Mouse (Mus musculus): ENCODE data around the gene Gpr171. TPM values are rescaled to one million over a fixed set of nuclear protein-coding genes. Genes with fewer than 3 reads are reported as not detected.
"Not testable (repeated sequence)": the region's sequence is repeated elsewhere in the genome, so short reads cannot be mapped to it uniquely, and the experiment has no call there.

The Gpr171 gene
- 0.92 and 1.3 TPM in 2 replicates for polyA plus RNA-seq (2015; fragmentation: Nextera tagmentation; extraction: Ambion mirVana)

- Histone ChIP-seq H3K4me2 (no peak within 1 kb of the TSS), H3K9ac (no peak within 1 kb of the TSS), H3K4me1 (no peaks in the 10 kb centered on the region), H3K4me3 (no peak within 1 kb of the TSS), H3K9me3 (no peaks in the 10 kb centered on the region), H3K36me3 (no peaks in the 10 kb centered on the region), H3K27me3 (no peaks in the 10 kb centered on the region), H3K27ac (no peak within 1 kb of the TSS)
- WGBS: 71% methylated on average over 6 of the region's 6 CpGs
- ATAC-seq (ENCODE audit: borderline replicate concordance, extremely low read depth, low FRiP score, low TSS enrichment): no peak
These were observed at the start of gene Gpr171 for GRCm38 (mm10) chr3:59101218-59101986. TSS of gene Gpr171 (minus strand) at chr3:59101821.

- Histone ChIP-seq H3K27me3 (no peaks in the 10 kb centered on the region), H3K27ac (no peak overlapping the region), H3K4me3 (no peak overlapping the region), H3K9me3 (no peaks in the 10 kb centered on the region), H3K9ac (no peak overlapping the region), H3K4me2 (no peak overlapping the region), H3K4me1 (no peaks in the 10 kb centered on the region), H3K36me3 (no peaks in the 10 kb centered on the region)
- 96% methylated on average over 2 of the region's 2 CpGs for WGBS
- ATAC-seq (ENCODE audit: borderline replicate concordance, extremely low read depth, low FRiP score, low TSS enrichment): no peak
These were observed 49.0 kb upstream of the Gpr171 start for GRCm38 (mm10) chr3:59150624-59151023.

- Histone ChIP-seq H3K27ac (no peak overlapping the region), H3K4me2 (no peak overlapping the region), H3K4me3 (no peak overlapping the region), H3K9me3 (no peaks in the 10 kb centered on the region), H3K36me3 (no peaks in the 10 kb centered on the region), H3K9ac (no peak overlapping the region), H3K4me1 (no peaks in the 10 kb centered on the region), H3K27me3 (no peaks in the 10 kb centered on the region)
- no peak for ATAC-seq (ENCODE audit: borderline replicate concordance, extremely low read depth, low FRiP score, low TSS enrichment)
These were observed 48.0 kb upstream of the Gpr171 start for GRCm38 (mm10) chr3:59149646-59150045.

- Histone ChIP-seq H3K4me3 (no peak overlapping the region), H3K27ac (no peak overlapping the region), H3K9me3 (no peaks in the 10 kb centered on the region), H3K4me2 (no peak overlapping the region), H3K27me3 (no peaks in the 10 kb centered on the region), H3K9ac (no peak overlapping the region), H3K36me3 (no peaks in the 10 kb centered on the region), H3K4me1 (peaks cover 17% of the 10 kb centered on the region)
- no peak for ATAC-seq (ENCODE audit: borderline replicate concordance, extremely low read depth, low FRiP score, low TSS enrichment)
- WGBS: 55% methylated on average over 5 of the region's 5 CpGs
These were observed 43.6 kb upstream of the Gpr171 start for GRCm38 (mm10) chr3:59145194-59145593.

- WGBS: 32% methylated on average over 8 of the region's 8 CpGs
- Histone ChIP-seq H3K4me1 (peaks cover 27% of the 10 kb centered on the region), H3K9ac (no peak overlapping the region), H3K27me3 (no peaks in the 10 kb centered on the region), H3K4me2 (no peak overlapping the region), H3K9me3 (no peaks in the 10 kb centered on the region), H3K36me3 (no peaks in the 10 kb centered on the region), H3K4me3 (no peak overlapping the region), H3K27ac (peak overlapping the region; percentile 48)
- no peak for ATAC-seq (ENCODE audit: borderline replicate concordance, extremely low read depth, low FRiP score, low TSS enrichment)
These were observed 40.1 kb upstream of the Gpr171 start for GRCm38 (mm10) chr3:59141507-59142305.

- not testable (repeated sequence) for ATAC-seq (ENCODE audit: borderline replicate concordance, extremely low read depth, low FRiP score, low TSS enrichment); H3K4me3 ChIP-seq; H3K4me2 ChIP-seq; H3K9ac ChIP-seq; H3K36me3 ChIP-seq; H3K27me3 ChIP-seq; H3K9me3 ChIP-seq
- Histone ChIP-seq H3K4me1 (peaks cover 27% of the 10 kb centered on the region), H3K27ac (peak overlapping the region; percentile 72)
- 69% methylated on average over 4 of the region's 4 CpGs for WGBS
These were observed 39.3 kb upstream of the Gpr171 start for GRCm38 (mm10) chr3:59140941-59141340.

GRCm38 (mm10) chr3:59140115-59140514 is 38.5 kb upstream of the Gpr171 start:
- Histone ChIP-seq H3K4me1 (peaks cover 27% of the 10 kb centered on the region), H3K36me3 (no peaks in the 10 kb centered on the region), H3K27me3 (no peaks in the 10 kb centered on the region), H3K9me3 (no peaks in the 10 kb centered on the region), H3K4me3 (no peak overlapping the region), H3K9ac (no peak overlapping the region), H3K4me2 (no peak overlapping the region), H3K27ac (peak overlapping the region; percentile 72)
- 45% methylated on average over 2 of the region's 2 CpGs for WGBS
- peak; percentile 52; the same call in 1 of the 2 replicates for ATAC-seq (ENCODE audit: borderline replicate concordance, extremely low read depth, low FRiP score, low TSS enrichment)

GRCm38 (mm10) chr3:59139651-59140051 is 38.0 kb upstream of the Gpr171 start:
- Histone ChIP-seq H3K4me3 (no peak overlapping the region), H3K36me3 (no peaks in the 10 kb centered on the region), H3K4me2 (no peak overlapping the region), H3K27ac (peak overlapping the region; percentile 72), H3K4me1 (peaks cover 27% of the 10 kb centered on the region), H3K27me3 (no peaks in the 10 kb centered on the region), H3K9ac (no peak overlapping the region), H3K9me3 (no peaks in the 10 kb centered on the region)
- peak; percentile 76 for ATAC-seq (ENCODE audit: borderline replicate concordance, extremely low read depth, low FRiP score, low TSS enrichment)

GRCm38 (mm10) chr3:59138946-59139468 is 37.4 kb upstream of the Gpr171 start:
- Histone ChIP-seq H3K4me3 (no peak overlapping the region), H3K9me3 (no peaks in the 10 kb centered on the region), H3K4me1 (peaks cover 27% of the 10 kb centered on the region), H3K36me3 (no peaks in the 10 kb centered on the region), H3K9ac (no peak overlapping the region), H3K4me2 (no peak overlapping the region), H3K27me3 (no peaks in the 10 kb centered on the region), H3K27ac (peak overlapping the region; percentile 72)
- ATAC-seq (ENCODE audit: borderline replicate concordance, extremely low read depth, low FRiP score, low TSS enrichment): no peak; the same call in 1 of the 2 replicates
- WGBS: 44% methylated on average over 12 of the region's 12 CpGs

GRCm38 (mm10) chr3:59135911-59136653 is 34.5 kb upstream of the Gpr171 start:
- ATAC-seq (ENCODE audit: borderline replicate concordance, extremely low read depth, low FRiP score, low TSS enrichment): no peak
- Histone ChIP-seq H3K4me1 (peaks cover 22% of the 10 kb centered on the region), H3K9ac (no peak overlapping the region)

GRCm38 (mm10) chr3:59133189-59133588 is 31.6 kb upstream of the Gpr171 start:
- H3K4me1 ChIP-seq: peaks cover 14% of the 10 kb centered on the region
- no peaks in the 10 kb centered on the region for H3K27me3 ChIP-seq
- no peaks in the 10 kb centered on the region for H3K9me3 ChIP-seq
- H3K4me3 ChIP-seq: no peak overlapping the region
- H3K27ac ChIP-seq: no peak overlapping the region
- H3K9ac ChIP-seq: no peak overlapping the region
- no peak overlapping the region for H3K4me2 ChIP-seq
- no peaks in the 10 kb centered on the region for H3K36me3 ChIP-seq
- ATAC-seq (ENCODE audit: borderline replicate concordance, extremely low read depth, low FRiP score, low TSS enrichment): no peak
- WGBS: 47% methylated on average over 5 of the region's 5 CpGs

More at GRCm38 (mm10) chr3:59135911-59136653, 34.5 kb upstream of the Gpr171 start:
- Histone ChIP-seq H3K4me2 (no peak overlapping the region), H3K36me3 (no peaks in the 10 kb centered on the region), H3K27me3 (no peaks in the 10 kb centered on the region), H3K9me3 (no peaks in the 10 kb centered on the region), H3K4me3 (no peak overlapping the region), H3K27ac (no peak overlapping the region)
- 51% methylated on average over 5 of the region's 5 CpGs for WGBS
